Mouse (Mus musculus): ENCODE results near the gene Oxtr.

Gene Oxtr

DNA sequence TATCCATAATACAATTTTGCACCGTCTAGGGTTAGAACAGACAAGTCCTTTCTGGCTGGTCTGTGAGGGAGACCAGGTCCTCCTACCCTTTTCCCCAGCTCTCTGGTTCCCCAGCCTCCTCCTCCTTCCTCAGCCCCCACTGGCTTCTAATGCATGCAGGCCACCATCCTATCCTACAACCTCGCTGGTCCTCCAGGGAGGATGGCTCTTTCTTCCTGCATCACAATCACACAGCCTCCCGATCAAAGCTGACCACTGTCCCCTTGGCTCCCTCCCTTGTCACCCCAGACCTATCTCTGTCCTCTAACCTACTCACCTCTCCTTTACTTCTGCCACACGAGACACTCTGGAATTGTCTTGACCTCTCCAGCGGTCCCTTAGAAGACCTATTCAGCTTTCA, 1.8 kb downstream of the Oxtr start:
- no peak for DNase-seq (ENCODE audit: low spot score)

DNA sequence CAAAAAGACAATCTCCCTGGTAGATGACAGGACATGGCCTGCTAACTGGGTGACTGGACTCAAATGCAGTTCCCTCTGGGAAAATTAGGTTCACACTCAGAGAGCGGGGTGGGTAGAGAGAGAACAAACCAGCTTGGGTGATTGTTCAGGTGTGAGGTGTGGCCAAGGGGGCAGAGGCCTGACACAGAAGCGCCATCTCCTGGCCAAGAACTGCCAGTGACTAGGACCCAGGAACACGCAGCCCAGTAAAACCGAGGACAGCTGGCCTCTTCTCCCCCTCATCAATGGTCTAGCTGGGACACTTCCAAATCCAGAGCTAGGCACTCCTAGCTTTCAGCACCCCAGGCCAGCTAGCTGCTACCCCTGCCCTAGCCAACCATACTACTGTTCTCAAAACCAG, 5.4 kb downstream of the Oxtr start:
- no peak for DNase-seq (ENCODE audit: low spot score)

DNA sequence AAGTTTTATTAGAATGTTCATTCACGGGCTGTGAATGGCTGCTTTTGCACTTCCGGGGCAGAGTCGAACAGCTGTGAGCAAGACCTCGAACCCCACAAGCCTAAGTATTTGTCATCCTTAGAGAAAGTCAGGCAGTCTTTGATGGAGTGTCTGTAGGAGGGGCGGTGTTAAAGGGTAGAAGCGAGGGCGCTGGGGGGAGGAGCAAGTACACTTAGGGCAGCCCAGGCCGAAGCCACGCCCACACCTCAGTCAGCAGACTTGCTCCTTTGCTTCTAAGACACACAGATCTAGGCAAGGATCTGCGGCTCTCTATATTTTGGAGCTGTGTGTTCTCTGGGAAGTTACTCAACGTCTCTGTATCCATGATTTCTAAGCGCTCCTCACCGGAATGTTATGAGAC, 9.9 kb downstream of the Oxtr start:
- no peak for DNase-seq (ENCODE audit: low spot score)

DNA sequence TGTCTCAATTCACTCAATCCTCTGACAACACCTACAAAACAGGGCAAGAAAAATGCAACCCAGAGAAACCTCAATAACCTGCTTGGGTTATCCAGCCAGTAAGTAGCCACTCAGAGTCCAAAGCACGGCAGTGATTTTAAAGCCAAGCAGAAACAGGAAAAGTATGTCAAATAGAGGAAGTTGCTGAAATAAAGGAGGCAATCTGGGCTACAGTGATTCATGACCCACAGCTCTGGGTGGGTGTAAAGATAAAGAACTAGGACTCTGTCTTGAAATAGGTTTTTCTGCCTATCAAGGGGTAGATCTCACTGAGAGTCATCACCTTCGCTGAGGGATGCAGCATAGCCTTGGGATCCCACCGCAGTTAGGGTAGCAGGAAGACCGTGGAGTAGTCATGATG, 18.1 kb downstream of the Oxtr start:
- DNase-seq (ENCODE audit: low spot score): no peak

DNA sequence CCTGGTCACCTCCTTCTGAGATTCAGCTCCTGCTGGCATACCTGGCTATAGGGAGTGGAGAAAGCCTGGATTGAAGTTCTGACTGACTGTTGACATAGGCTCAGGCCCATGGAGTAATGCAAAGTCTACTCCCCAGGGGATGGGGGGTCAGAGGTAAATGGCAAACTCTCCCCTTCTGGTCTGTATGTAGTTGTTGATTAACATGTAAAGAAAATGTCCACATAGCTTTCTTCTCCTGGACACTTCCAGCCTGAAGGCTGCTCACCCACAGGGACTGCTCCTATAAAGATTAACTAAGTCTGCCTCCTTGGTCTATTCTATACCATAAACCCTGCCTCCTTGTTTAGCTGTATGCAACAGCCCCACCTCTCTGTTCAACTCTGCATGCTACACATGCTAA, 23.7 kb downstream of the Oxtr start:
- no peak for DNase-seq (ENCODE audit: low spot score)

DNA sequence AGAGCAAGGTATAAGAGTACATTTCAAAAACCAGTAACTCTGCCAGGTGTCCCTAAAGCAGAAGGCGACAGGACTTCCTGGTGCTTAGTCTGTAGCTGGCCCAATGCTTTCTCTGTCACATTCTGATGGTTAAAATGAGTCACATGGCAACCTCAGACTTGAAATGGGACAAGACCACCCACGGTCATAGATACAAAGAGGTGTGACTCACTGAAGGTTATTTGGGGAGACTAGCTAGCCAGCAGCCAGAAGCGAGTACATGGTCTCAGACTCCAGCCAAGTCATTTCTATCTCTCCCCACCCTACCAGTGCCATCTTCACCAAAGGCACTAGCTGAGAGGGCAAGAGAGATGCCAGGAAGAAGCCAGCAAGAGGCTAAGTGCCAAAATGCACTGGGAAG, 24.3 kb downstream of the Oxtr start:
- DNase-seq (ENCODE audit: low spot score): no peak

DNA sequence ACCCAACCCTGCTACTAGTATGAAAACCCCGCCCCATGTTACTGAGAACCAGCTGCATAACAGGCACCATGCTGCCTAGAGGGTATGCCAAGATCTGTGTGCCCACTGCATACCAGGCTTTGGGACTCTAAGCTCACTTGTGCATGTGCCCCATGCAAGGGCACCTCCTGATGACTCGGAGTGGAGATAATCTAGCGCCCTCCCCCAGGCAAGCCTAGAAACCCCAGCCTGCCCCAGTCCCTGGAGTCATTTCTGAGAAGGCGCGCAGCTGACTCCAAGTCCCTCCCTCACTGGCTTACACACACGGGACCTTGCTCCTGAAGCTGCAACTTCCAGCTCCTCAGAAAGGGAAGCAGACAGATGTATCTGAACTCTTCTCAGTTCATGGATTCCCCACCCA, 26.4 kb downstream of the Oxtr start:
- DNase-seq (ENCODE audit: low spot score): no peak

DNA sequence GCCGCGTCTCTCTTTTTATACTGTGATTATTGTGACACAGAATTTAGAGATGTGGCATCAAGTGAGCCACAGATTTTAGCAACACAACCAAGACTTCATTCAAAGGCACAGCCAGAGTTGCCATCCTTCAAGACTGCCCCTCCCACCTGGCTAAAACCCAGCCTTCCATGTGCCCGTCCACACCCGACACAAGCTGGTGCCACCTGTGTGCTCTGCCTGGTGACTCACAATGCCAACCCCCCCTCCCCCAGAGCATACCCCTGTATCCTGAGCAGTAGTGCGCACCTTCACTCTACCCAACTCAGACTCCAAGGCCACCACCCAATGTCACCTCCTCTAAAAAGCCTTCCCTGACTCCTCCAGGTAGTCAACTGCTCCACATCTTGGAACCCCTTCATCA, 28.3 kb downstream of the Oxtr start:
- no peak for DNase-seq (ENCODE audit: low spot score)

DNA sequence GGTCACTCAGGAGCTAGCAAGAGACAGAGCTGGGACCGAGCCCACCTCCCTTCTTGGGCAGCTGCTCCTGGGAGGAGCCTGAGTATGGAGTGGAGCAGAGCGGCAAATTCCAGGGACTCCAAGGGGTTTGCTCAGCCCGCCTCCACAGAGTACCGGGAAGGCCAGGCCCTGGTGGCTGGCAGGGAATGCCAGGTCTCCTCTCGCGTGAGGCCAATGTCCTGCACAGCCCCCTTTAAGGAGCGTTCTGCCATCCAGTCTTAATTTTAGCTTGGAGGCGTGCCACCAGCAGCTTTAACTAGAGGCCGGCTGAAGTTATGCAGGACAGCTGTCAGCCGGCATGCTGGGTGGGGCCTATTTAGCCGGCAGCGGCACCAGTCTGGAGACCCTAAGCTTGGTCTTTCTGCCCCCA, 30.4 kb downstream of the Oxtr start, which contains the start of gene Cav3:
Cav3 (plus strand) TSS at position 165 of the 409 bp plus-strand sequence.
- no peak for DNase-seq (ENCODE audit: low spot score)

DNA sequence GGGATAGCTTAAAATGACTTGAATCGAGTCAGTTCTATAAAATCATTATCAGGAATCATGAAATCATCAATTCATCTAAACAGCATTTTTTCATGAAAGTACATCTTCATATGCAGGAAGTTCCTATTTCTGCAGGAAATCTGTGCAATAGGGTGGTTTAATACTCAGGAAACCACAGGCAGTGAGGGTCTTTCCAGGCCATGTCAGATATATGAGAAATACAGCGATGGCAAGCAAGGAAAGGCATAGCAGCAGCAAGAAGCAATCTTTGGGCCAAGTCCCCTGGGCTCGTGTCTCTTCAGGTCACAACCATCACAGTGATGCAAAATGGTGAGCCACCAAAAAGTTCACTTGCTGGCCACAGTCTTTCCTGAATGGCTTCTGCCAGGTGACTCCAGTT, 44.1 kb downstream of the Oxtr start:
- DNase-seq (ENCODE audit: low spot score): no peak

DNA sequence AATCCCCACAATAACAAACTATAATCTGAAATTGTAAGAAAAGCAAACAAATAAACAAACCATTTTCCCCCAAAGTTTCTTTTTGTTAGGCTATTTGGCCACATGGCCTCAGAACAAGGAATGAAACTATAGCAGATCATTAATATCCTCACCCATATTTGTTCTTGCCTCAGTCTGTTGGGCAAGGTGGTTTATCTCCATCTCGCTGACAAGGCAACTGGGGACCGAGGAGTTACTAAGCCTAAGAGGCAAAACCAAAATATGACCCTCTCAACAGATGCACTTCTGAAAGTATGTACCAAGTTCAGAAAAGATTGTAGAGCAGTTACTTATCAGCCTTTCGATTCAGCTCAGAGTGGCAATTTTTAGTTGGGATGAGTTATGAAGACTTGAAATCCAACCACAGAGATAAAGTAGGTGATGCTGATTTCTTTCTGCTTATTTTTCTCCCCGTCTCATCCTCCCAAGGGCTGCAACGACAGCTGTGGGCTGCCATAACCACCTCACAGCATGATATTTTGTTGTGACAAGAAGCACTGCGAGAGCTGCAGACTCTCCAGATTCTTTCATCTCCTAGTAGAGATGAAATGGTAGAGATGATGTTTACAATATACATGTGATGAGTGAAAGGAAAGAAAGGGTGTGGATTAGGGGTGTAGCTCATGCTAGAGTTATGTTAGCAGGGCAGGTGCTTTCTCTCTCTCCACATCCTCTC, 63.6 kb downstream of the Oxtr start:
- no peak for DNase-seq (ENCODE audit: low spot score)

DNA sequence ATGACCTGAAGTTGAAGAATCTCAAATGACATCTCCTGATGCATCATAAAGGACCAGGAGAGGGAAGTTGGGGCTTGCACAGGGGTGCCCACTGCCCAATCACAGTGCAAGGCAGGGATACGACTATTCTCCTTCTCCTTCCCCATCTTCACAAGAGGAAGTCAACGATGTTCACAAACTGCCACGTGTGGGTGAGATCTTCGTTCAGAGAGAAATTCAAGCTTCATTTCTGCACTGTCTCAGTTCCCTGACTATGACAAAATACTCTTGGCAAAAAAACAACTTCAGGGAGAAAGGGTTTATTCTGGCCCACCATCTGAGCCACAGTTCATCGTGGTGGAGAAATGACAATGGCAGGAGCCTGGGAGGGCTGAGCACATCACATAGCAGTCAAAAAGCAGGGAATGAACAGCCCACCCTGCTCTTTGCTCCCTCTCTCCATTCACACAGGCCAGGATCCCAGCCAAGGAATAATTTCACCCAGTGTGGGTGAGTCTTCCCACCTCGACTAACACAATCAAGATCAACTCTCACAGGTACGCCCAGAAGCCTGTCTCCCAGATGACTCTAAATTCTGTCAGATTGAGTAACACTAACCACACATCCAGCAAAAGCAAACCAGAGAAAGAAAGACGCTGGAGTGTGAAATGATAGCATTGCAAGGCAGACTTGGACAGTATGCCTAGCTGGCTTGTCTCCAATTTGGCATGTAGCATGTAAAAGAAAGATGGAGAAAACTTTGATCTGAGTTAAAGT, 65.8 kb downstream of the Oxtr start:
- DNase-seq (ENCODE audit: low spot score): peak; percentile 42
